ENCODE assay signal across 16 mouse cellular contexts in the genomic region with DNA sequence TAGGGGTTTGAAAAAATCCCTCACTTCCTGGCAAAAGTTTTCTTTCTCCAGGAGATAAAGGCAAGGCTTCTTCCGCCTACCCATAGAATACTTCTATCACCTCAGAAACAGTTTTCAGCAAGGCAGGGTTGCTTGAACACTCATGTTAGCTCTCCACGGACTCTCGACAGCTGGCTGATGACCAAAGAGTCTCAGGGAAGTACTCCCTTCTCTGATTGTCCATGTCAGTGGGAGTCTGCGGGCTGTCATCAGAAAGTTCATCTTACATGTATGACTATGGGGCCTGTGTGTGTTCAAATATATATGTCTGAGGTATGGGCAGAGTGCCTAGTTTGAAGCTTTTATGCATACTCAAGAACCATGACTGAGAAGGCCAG.
DNase-seq lines count a peak whose midpoint lies in the region; ATAC-seq and TF ChIP-seq lines count a peak whose summit lies in the region.
"Had no signal": no experiment of that assay in that cellular context is flagged by ENCODE, and none has a peak within 500 bp of the region (broad histone marks: within the 10 kb centered on the region; RNA-seq: fewer than 3 reads in every experiment).

No protein-coding gene starts in this region.

- H3K4me3 ChIP-seq in heart, postnatal 0 days (ENCODE audit: low read depth, low read length), result no peak overlapping the region
- H3K4me3 ChIP-seq: forebrain, embryonic 10.5 days; liver, embryonic 13.5 days; megakaryocyte, embryonic 14.5 days; stomach, embryonic 15.5 days had no signal

- intact Hi-C loops in gastrocnemius, postnatal 14 days (cut with DNase I; ENCODE audit: low total_unique reads), result no loop called here

- no peaks in the 10 kb centered on the region for H3K27me3 ChIP-seq in heart, postnatal 0 days (ENCODE audit: control insufficient read depth, insufficient read depth, low read length)
- H3K27me3 ChIP-seq: liver, embryonic 13.5 days; megakaryocyte, embryonic 14.5 days; stomach, embryonic 15.5 days had no signal

- no peaks in the 10 kb centered on the region for H3K9me3 ChIP-seq in heart, postnatal 0 days (replicated peaks; ENCODE audit: control insufficient read depth, low read length)
- H3K9me3 ChIP-seq: forebrain, embryonic 10.5 days; liver, embryonic 13.5 days; megakaryocyte, embryonic 14.5 days; stomach, embryonic 15.5 days had no signal

- H3K4me2 ChIP-seq in heart, postnatal 0 days (ENCODE audit: low read depth, low read length), result peak overlapping the region; percentile 45
- H3K4me2 ChIP-seq: hindbrain, embryonic 14.5 days; liver, embryonic 13.5 days; stomach, embryonic 15.5 days had no signal

- H3K4me1 ChIP-seq in heart, postnatal 0 days (ENCODE audit: control insufficient read depth, insufficient read depth), result no peaks in the 10 kb centered on the region
- H3K4me1 ChIP-seq: forebrain, embryonic 10.5 days; liver, embryonic 13.5 days; stomach, embryonic 15.5 days had no signal

- peak; percentile 13 for DNase-seq in gastrocnemius, postnatal 14 days
- DNase-seq in gastrocnemius, postnatal 25 days, result no peak
- DNase-seq in kidney, postnatal 10 days, result peak; percentile 13
- DNase-seq in kidney, adult 8-10 months, result no peak
- peak; percentile 58 for DNase-seq in 3T3-L1 (ENCODE audit: low read depth, low spot score)
- no peak for DNase-seq in heart, postnatal 0 days (ENCODE audit: low spot score)
- no peak for DNase-seq in right cerebral cortex, adult 2 months (ENCODE audit: low spot score in 2 of 2)
- DNase-seq in urinary bladder, adult 2 months (ENCODE audit: low spot score), result no peak
- DNase-seq: cerebellum, adult 11-12 months; liver, embryonic 13.5 days; thymus, postnatal 4 days had no signal

- TF ChIP-seq EP300 in heart, postnatal 0 days (IDR thresholded peaks at IDR 0.05; ENCODE audit: low read depth), result no peak

- no peaks in the 10 kb centered on the region for H3K36me3 ChIP-seq in heart, postnatal 0 days (replicated peaks; ENCODE audit: control insufficient read depth, insufficient read depth, low read length)
- H3K36me3 ChIP-seq: forebrain, embryonic 10.5 days; liver, embryonic 13.5 days; stomach, embryonic 15.5 days had no signal

- H3K9ac ChIP-seq in heart, postnatal 0 days (replicated peaks; ENCODE audit: low read depth, low read length), result no peak overlapping the region
- H3K9ac ChIP-seq: hindbrain, embryonic 14.5 days; liver, embryonic 13.5 days; stomach, embryonic 15.5 days had no signal

- 18% methylated on average over 4 of the region's 4 CpGs for WGBS in heart, postnatal 0 days

- H3K27ac ChIP-seq in heart, postnatal 0 days (ENCODE audit: low read depth), result peak overlapping the region; percentile 36
- H3K27ac ChIP-seq: forebrain, embryonic 10.5 days; hindbrain, embryonic 14.5 days; liver, embryonic 13.5 days; stomach, embryonic 15.5 days had no signal

- TF ChIP-seq CTCF in heart, postnatal 0 days (IDR thresholded peaks at IDR 0.05; ENCODE audit: low read depth), result no peak

- peak; percentile 36; the same call in 1 of the 2 replicates for ATAC-seq in heart, postnatal 0 days (ENCODE audit: insufficient read depth, low read depth)
- ATAC-seq: activated CD4-positive, CD25-positive, alpha-beta regulatory T cell, adult 4 months had no signal

Comparison
In these comparisons a context has a peak if more than half of its experiments do, and no peak if none do; other contexts are left out.
1. DNase-seq: peak in gastrocnemius, postnatal 14 days (single experiment), kidney, postnatal 10 days (single experiment) and 3T3-L1 (single experiment); none in gastrocnemius, postnatal 25 days (single experiment), kidney, adult 8-10 months (0 of 2), heart, postnatal 0 days (single experiment), right cerebral cortex, adult 2 months (0 of 2) and urinary bladder, adult 2 months (single experiment).